Mouse (Mus musculus) liver, adult (tissue): ENCODE measurements around the gene Cib1.

Experiments
- GATA4 ChIP-seq: IDR thresholded peaks from 2 replicates; pipeline ENCODE4 v1.6.1; 2014; ENCODE audit warnings: mild to moderate bottlenecking, low read length; ENCODE audit not compliant: insufficient replicate concordance

The Cib1 gene

DNA sequence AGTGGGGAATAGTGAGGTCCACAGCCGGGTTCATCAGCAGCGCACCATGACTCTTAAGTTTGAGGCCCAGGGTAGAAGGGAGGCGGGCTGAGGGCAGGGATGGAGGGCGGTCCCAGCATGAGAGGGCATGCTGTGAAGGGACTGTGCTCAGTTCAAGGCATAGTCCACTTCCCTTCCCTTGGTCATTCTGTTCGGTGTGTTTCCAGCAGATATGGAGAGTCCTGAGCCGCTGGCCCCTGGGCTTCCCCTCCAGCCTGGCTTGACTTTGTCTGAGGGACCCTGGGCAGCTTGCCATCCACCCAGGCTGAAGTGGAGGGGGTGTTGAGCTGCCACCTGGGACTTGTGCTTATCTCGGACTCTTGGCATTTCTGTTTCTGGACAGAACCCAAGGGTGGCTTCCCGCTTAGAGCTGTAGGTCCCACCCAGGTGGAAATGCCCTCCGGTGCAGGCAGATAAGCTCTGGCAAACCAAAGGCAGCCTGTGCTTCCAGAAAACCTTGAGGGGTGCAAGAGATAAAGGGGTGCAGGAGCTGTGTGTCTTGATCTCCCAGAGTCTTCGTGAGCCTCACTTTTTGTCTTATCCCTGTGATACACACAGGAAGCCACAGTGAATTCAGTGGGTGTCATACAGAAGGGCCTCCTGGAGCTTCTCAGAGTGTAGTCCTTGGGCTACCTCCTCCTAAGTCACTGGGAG is 23.7 kb downstream of the Cib1 start:
- TF ChIP-seq GATA4, result peak; percentile 68; the same call in 1 of the 2 replicates

DNA sequence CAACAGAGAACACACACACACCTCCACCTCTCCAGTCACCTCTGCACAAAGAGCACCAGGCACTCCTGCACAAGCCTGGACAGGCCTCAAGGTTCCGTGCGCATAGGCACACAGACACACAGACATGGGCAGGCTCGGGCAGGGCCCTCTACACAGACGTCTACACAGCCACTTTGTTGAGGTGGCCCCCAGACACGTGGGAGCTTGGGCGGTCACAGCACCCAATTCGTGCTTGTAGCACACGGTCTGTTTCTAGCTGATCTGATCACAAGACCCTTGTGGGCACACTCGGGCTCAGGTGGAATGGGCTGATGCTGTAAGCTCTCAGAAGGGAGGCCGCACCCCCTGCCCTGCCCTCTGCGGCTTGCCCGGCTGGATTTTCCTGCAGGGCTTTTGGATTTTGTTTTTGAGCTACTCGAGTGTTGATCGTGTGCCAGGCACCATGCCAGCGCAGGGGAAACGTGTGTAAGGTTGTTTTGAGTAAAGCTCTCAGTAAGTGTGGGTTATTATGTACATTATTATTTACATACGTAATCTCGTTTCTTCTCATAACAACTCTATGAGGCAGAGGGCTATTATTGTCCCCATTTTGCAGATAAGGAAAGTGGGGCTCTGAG is 24.5 kb downstream of the Cib1 start:
- no peak for TF ChIP-seq GATA4

GRCm38 (mm10) chr7:80207314-80207731 is 25.3 kb downstream of the Cib1 start:
- no peak for TF ChIP-seq GATA4

DNA sequence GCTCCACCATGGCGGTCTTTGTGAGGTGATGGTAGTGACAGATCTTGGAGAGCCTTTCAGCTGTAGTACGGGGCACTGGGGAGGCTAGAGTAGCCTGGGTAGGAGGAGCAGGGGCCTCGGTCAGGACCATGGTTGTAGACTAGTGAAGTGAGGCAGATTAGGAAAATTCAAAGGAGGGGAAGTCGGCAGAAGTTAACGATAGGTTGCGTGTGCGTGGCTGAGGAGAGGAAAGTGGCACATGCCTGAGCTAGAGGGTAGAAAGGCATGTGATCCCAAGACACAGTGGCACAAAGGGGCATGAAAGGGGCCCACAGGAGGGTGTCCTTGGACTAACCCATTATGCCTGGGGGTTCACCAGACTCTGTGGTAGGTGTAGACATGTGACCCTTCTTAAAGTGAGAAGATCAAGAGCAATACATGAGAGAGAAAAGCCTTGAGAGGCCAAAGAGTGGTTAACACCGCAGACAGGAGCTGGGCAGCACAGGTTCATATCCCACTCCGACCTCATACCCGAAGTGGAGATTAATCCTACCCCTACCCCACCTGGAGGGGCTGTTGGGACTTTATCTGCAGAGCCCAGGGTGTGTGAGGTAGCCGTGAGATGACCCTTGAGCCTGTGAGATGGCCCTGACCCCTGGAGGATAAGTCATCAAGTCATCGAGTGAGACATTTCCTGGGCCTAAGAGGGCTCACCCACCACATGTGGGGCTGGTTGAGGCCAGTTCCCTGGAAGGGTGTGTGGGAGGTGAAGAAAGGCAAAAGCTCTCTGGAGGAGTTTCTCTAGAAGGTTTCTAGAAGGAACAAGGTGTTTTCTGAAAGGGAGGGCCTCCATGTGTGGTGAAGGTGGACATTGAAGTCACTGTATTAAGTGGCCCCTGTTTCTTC is 26.7 kb downstream of the Cib1 start:
- TF ChIP-seq GATA4, result no peak

GRCm38 (mm10) chr7:80204961-80205360 is 27.7 kb downstream of the Cib1 start:
- TF ChIP-seq GATA4, result no peak

DNA sequence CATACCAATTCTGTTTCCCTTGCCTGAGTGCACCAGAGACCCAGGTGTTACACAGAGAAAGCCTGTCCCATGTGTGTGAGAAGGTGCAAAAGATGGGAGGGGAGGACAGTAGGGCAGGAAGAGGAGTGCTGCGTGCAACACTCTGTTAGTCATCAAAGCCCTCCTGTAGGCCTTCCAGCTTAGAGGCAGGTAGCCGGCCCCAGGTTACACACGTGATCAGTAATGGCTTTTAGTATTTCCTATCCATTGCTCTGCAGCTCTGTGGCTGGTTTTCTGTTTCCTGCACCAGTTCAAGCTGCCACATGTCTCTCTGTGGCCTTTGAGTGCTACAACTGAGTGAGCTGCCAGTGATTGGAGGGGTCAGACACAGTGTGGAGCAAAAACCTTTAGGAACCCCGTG is 28.3 kb downstream of the Cib1 start:
- no peak for TF ChIP-seq GATA4

DNA sequence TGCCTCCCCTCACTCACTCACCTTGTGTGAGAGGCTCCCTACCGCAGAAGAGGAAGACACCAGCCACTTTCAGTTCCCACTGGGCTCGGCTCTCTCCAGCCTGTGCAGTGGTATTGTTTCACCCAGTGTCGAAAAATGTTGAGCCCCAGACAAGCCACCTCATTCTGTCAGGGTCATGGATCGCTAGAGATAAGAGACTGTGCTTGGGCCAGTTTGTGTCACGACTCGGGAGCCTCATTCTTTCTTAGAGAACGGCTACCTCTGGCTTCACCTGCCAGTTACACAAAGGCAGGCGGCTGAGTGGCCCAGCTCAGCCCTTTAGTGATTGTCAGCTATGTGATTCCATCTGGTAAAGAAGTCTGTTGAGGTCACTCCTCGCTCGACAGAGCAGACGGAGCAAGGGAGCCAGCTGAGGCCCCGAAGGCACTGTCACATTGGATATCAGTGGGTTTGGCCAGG is 28.9 kb downstream of the Cib1 start:
- no peak for TF ChIP-seq GATA4

- no peak for TF ChIP-seq GATA4
These were observed 29.7 kb downstream of the Cib1 start for GRCm38 (mm10) chr7:80202961-80203360.

DNA sequence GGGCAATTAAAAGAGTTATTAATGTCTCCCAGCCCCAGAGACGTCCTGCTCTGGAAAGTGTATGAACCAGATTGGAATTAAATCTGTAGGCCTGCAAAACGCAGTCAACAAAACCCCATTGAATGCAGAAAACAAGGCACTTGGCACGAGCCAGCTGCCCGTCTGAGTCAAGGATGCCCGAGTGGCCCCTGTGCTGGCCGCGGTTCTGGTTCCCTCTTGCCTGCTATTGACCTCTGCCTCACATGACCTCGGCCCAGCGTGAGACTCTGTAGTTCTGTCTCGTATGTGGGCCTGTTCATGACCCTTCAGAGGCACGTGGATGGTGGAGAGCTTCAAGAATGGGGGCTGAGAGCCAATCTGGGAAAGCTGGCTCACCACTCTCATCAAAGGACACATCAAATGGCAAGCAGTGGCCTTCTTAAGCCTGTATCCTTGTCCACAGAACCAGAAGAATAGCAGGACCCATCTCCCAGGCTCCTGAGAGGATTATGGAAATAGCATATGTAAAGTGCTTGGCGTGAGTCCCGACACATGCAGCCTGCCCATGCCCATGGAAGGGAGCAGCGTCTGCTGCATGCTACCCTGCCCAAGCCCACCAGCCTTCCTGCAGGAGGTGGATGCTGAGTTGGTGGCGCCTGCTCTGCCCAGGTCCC is 30.6 kb downstream of the Cib1 start:
- TF ChIP-seq GATA4, result no peak

DNA sequence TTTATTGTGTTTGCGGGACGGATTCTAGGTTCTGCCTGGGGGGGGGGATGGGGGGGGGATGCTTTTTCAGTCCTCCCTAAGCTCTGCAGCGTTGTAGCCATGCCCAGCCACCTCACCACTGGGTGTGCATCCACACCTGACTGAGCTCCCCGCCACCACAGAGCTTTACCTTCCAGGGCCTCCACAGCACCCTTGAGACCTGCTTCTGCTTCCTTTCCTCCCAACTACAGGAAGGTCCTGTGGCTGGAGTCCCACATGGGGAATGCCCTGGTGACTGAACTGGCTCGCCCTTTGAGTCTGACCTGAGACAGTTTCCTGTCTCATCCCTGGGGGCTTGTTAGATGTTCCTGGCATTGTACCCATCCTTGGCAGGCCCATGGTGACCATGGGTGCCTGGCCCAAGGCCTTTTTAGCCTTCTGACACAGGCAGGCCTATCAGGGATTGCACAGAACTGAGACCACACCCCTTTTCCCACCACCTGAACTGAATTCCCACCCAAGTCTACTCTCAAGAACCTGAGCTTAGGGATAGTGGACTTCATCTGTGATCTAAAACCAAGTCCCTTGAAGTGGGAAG is 31.6 kb downstream of the Cib1 start:
- TF ChIP-seq GATA4, result no peak

DNA sequence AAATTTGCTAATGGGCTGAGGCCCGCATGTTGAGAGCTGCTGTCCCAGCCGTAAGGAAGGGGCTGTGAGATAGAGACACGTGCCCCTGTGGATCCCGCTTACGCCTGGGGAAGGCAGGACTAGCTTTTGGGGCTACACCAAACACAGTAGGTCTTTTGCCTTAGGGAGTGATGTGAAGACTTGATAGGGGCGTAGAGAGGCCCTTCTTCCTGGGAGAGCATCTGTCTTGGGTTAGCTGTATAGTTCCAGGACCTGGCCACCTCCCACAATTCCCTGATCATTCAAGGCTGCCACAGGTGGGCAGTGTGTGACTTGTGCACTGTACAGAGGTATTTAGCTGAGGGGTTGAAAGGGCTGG is 32.0 kb downstream of the Cib1 start:
- TF ChIP-seq GATA4, result no peak

- TF ChIP-seq GATA4, result no peak
These were observed 32.6 kb downstream of the Cib1 start for GRCm38 (mm10) chr7:80199851-80200587.

GRCm38 (mm10) chr7:80199286-80199685 is 33.3 kb downstream of the Cib1 start:
- no peak for TF ChIP-seq GATA4

DNA sequence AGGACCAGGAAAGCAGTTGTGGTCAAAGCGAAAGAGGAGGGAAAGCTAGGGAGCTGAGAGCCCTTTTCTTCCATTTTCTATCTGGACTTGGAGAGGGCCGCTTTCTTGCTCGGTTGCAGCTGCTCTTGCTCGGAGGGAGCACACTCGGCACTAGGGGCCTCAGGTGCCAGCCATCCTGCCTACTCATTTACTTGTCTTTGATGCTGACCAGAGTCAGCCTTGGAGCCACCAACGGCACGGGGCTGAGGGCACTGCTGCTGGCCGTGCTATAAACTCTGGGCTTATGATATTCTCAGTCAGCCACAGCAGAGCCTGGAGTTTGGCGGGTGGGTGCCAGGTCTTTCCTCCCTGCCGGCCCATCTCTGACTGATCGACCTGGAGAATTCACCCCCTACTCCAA is 33.8 kb downstream of the Cib1 start:
- no peak for TF ChIP-seq GATA4
